Mouse (Mus musculus): ENCODE data around the gene Ireb2.
"Not testable (repeated sequence)": the region's sequence is repeated elsewhere in the genome, so short reads cannot be mapped to it uniquely, and the experiment has no call there.

The Ireb2 gene

DNA sequence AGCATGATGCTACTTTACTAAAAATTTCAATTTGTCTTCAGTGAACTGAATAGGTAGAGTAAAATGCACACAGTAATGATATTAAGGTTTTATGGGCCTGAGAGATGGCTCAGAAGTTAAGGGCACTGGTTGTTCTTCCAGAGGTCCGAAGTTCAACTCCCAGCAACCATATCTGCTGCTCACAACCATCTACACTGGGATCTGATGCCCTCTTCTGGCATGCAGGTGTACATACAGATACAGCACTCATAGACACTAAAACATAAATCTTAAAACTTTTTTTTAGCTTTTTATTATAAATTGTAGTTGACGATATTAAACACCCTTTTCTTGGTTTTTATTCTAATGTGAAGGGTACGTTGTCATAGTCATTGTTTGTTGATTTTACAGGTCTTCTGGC, 33.5 kb downstream of the Ireb2 start:
- DNase-seq (ENCODE audit: low spot score in 2 of 2) = no peak

GRCm38 (mm10) chr9:54909446-54909845, 45.9 kb downstream of the Ireb2 start:
- no peak for DNase-seq (ENCODE audit: low spot score in 2 of 2)

DNA sequence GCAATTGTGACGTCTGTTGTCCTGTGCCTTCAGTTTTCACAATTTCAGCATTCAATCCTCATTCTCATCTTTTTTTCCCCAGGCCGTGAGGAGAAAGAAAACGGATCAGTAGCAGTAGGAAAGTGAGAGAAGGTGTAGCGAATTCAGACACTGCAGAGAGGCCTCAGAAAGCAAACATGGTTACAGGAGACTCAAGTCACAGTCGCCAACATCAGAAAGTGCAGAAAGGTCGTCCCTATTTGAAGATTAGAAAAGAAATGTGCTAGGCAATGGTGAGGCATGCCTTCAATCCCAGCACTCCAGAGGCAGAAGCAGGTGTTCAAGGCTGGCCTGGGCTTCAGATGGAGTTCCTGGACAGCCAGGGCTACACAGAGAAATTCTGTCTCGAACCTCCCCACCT, 52.0 kb downstream of the Ireb2 start:
- no peak for DNase-seq (ENCODE audit: low spot score in 2 of 2)

- no peak for DNase-seq (ENCODE audit: low spot score in 2 of 2)
These were observed 52.8 kb downstream of the Ireb2 start for GRCm38 (mm10) chr9:54916401-54916800.

GRCm38 (mm10) chr9:54917010-54917677, 53.6 kb downstream of the Ireb2 start, which contains the start of gene Hykk:
TSS of gene Hykk (plus strand) at chr9:54917283.
- peak; percentile 64 to 65 for DNase-seq (ENCODE audit: low spot score in 2 of 2)

DNA sequence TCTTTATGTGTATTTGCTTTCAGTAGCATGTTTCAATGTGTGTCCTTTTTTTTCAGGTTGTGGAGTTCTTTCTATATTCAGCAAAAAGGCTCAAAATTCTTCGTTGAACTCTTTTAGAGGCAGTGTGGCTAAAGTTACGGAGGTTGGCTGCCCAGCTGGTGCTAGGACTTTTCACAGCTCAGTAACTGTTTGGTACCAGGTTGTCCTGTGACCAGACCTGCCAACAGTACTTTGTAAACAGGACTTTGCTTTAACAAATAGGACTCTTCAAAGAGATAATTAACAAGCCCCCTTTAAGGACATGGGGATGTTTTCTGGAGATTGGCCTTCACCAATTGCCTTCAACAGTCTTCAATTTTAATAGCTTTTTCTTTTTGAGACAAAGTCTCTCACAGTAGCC, 54.6 kb downstream of the Ireb2 start:
- no peak for DNase-seq (ENCODE audit: low spot score in 2 of 2)

DNA sequence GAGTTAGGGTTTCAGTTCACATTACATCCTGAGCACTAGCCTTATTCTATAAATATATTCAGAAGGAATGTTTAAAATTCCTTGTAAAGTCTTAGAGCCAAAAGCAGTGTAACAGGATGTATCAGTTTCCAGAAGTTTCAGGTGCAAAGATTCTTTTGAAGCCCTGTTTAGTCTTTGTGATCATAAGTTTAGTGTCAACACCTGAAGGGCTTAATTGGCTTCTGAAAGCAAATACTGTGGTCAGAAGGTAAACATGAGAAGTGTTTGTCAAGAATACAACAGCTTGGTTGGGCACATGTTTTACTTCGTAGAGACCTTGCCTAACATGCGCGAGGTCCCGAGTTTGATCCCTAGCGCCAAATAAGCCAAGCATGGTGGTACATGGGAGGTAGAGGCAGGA, 55.2 kb downstream of the Ireb2 start:
- no peak for DNase-seq (ENCODE audit: low spot score in 2 of 2)

DNA sequence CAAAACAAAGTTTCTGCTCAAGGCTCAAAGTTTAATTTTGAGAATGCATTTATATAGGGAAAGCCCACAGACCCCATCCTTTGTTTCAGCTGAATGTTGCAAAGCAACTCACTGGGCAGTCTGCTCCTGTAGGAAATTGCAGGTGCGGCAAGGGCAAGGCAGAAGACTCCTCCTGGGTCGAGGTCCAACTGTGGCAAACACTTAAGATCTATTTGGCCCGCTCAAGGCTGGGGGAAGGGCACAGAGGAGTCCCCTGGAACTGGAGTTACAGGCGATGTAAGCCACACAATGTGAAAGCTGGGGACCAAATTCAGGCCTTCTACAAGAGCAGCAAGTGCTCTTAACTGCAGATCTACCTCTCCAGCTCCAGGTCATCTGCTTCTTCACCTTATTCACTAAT, 56.4 kb downstream of the Ireb2 start:
- DNase-seq (ENCODE audit: low spot score in 2 of 2) = no peak

GRCm38 (mm10) chr9:54930741-54931140, 67.2 kb downstream of the Ireb2 start:
- DNase-seq (ENCODE audit: low spot score in 2 of 2) = no peak

DNA sequence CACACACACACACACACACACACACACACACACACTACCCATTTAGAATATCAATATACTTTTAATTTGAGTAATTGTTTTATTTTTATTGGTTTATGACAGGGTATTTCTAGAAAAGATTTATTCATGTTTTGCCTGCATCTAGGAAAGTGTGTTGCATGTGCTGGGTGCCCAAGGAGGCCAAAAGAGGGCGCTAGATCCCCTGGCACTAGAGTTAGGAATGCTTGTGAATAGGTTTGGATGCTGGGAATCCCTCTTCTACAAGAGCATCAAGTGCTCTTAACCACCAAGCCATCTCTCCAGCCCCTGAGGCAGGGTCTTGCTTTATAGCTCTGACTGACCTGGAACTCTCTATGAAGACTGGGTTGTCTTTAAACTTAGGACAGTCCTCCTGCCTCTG, 68.2 kb downstream of the Ireb2 start:
- no peak for DNase-seq (ENCODE audit: low spot score in 2 of 2)

GRCm38 (mm10) chr9:54932379-54932778, 68.8 kb downstream of the Ireb2 start:
- no peak for DNase-seq (ENCODE audit: low spot score in 2 of 2)

DNA sequence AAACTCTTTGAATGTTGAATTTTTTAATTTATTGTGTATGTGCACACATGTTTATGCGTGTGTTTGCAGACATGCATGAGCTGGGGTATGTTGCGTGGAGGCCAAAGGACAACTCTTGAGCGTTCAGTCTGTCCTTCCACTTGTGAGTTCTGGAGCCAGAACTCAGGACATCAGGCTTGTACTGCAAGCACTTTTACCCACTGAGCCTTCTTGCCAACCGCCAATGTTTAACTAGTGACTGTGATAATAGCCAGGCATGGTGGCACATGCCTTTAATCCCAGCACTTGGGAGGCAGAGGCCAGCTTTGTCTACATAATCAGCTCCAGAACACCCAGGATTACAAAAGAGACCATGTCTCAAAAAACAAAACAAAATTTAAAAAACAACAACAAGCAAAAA, 78.5 kb downstream of the Ireb2 start:
- no peak for DNase-seq (ENCODE audit: low spot score in 2 of 2)

GRCm38 (mm10) chr9:54944467-54944866, 80.9 kb downstream of the Ireb2 start:
- DNase-seq (ENCODE audit: low spot score in 2 of 2) = no peak

DNA sequence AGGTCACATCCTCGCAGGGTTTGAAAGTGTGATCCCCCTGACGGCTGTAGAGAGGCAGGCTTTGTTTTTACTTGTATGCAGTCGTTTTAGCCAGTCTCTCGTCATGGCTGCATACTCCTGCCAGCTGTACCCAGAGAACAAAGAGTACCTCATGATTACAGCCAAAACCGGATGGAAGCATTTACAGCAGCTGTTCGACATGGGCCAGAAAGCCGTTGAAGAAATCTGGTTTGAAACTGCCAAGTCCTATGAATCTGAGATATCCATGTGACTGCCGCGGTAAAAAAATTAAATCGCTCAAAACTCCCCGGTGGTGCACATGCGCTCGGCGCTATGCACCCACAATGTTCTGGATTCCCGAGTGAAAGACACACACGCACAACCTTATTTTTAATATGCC, 82.7 kb downstream of the Ireb2 start:
- no peak for DNase-seq (ENCODE audit: low spot score in 2 of 2)

GRCm38 (mm10) chr9:54949465-54949864, 85.9 kb downstream of the Ireb2 start:
- no peak for DNase-seq (ENCODE audit: low spot score in 2 of 2)

- DNase-seq (ENCODE audit: low spot score in 2 of 2) = not testable (repeated sequence)
These were observed 86.6 kb downstream of the Ireb2 start for GRCm38 (mm10) chr9:54950162-54950561.

DNA sequence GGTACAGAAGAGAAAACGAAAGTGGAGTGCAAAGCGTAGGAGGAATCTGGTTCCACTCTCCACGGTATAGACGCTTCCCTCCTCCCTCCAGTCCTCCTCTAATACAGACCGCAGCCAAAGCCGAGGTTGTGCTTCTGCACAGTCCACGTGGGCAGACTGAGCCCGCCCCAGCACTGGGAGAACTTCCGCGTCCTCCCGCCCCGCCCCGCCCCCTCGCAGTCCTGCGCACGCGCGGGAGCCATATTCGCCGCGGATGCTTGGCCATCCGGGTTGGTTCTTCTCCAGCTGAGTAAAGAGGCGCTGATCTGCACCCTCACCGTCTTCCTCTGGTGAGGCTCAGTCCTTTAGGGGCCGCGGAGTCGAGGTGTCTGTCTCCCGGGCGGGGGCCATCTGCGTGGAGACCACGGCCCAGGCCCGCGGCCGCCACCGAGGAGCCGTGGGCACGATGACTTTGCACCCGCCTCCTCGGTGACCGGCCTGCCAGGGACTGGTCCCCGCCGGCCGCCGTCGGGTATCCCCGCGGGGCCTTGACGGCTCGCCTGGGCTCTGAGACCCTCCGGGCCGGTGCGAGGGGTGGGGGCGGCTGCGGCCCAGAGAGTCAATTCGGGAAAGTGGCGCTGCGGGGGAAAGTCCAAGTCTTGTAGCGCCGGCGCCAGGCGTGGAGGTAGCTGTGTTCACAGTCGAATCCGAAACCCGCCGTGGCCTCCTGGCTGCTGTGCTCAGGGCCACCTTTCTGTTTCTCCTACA, 87.2 kb downstream of the Ireb2 start, which contains the start of the genes Psma4 and AY074887:
TSS of gene Psma4 (plus strand) at position 216 of the 747 bp plus-strand sequence.
TSS of gene AY074887 (minus strand) at position 424 of the 747 bp plus-strand sequence.
- peak; percentile 71 to 74 for DNase-seq (ENCODE audit: low spot score in 2 of 2)

GRCm38 (mm10) chr9:54961059-54961458, 97.5 kb downstream of the Ireb2 start:
- DNase-seq (ENCODE audit: low spot score in 2 of 2) = no peak

Data from frontal cortex, postnatal 25 days (tissue).